Mouse (Mus musculus) stomach, postnatal 0 days (tissue): ENCODE measurements at regions not wholly inside any gene's neighbourhood (a gene's known extent, or its start where the extent isn't known, plus 50 kb on each side); places are given as distances from the start of the nearest gene placed in this dataset.

Experiments
- ATAC-seq: fragments of 200-750 bp; cut with Nextera tagmentation; 2 replicates; pipeline ENCODE4 v1.8.0; 2017; ENCODE audit not compliant: low FRiP score, low TSS enrichment
- DNase-seq: peaks from one replicate; pipeline ENCODE4 v3.0.0-alpha.2; 2016; ENCODE audit warnings: low spot score
- H3K27ac ChIP-seq: fragments of 300-500 bp; sonication (generic); replicated peaks from 2 replicates; pipeline ENCODE4 v1.5.1; 2014; ENCODE audit warnings: mild to moderate bottlenecking, control low read depth
- H3K27me3 ChIP-seq: fragments of 300-500 bp; sonication (generic); 2 replicates; pipeline ENCODE4 v1.6.1; 2014; ENCODE audit warnings: low read length; ENCODE audit not compliant: control insufficient read depth, insufficient read depth
- H3K36me3 ChIP-seq: fragments of 300-500 bp; sonication (generic); 2 replicates; pipeline ENCODE4 v1.6.1; 2014; ENCODE audit warnings: low read length, mixed read lengths; ENCODE audit not compliant: control insufficient read depth, insufficient read depth
- H3K4me1 ChIP-seq: fragments of 300-500 bp; sonication (generic); replicated peaks from 2 replicates; pipeline ENCODE4 v1.6.1; 2014; ENCODE audit warnings: antibody characterized with exemption; ENCODE audit not compliant: control insufficient read depth, insufficient read depth
- H3K4me2 ChIP-seq: fragments of 300-500 bp; sonication (generic); replicated peaks from 2 replicates; pipeline ENCODE4 v1.6.1; 2014; ENCODE audit warnings: low read depth, mild to moderate bottlenecking, control low read depth, moderate library complexity
- H3K4me3 ChIP-seq: fragments of 300-500 bp; sonication (generic); 2 replicates; pipeline ENCODE4 v1.5.1; 2014; ENCODE audit warnings: low read depth, low read length, control low read depth
- H3K9ac ChIP-seq: fragments of 300-500 bp; sonication (generic); 2 replicates; pipeline ENCODE4 v1.6.1; 2014; ENCODE audit warnings: mild to moderate bottlenecking, low read length, control low read depth, mixed read lengths
- H3K9me3 ChIP-seq: fragments of 300-500 bp; sonication (generic); 2 replicates; pipeline ENCODE4 v1.6.1; 2016; ENCODE audit warnings: low read length; ENCODE audit not compliant: control insufficient read depth
- CTCF ChIP-seq: IDR thresholded peaks from 2 replicates; pipeline ENCODE4 v1.5.1; 2016; ENCODE audit warnings: antibody characterized with exemption, low read depth, mild to moderate bottlenecking, moderate library complexity
- EP300 ChIP-seq: optimal IDR thresholded peaks from 2 replicates; pipeline ENCODE3; 2016; ENCODE audit warnings: antibody characterized with exemption
- WGBS: fragments of 180-500 bp; shearing (Covaris S2); extraction: QIAGEN DNeasy Blood & Tissue Kit; methylation state at CpG from one replicate; pipeline ENCODE4 v1.1.7; 2014; 5-methylcytosine and 5-hydroxymethylcytosine counted together

- Histone ChIP-seq H3K36me3 (no peaks in the 10 kb centered on the region), H3K4me2 (no peak overlapping the region), H3K9ac (no peak overlapping the region), H3K9me3 (no peaks in the 10 kb centered on the region), H3K4me3 (no peak overlapping the region), H3K4me1 (no peaks in the 10 kb centered on the region), H3K27me3 (no peaks in the 10 kb centered on the region), H3K27ac (no peak overlapping the region)
- DNase-seq (no peak), ATAC-seq (no peak)
- no peak for TF ChIP-seq EP300
- TF ChIP-seq CTCF, result no peak
- 87% methylated on average over 5 of the region's 5 CpGs for WGBS
Measured at GRCm38 (mm10) chr15:5414401-5414800, 170.4 kb upstream of the Ptger4 start.

GRCm38 (mm10) chr15:5416031-5416430, 172.0 kb upstream of the Ptger4 start:
- H3K9ac ChIP-seq, result no peak overlapping the region
- H3K36me3 ChIP-seq, result no peaks in the 10 kb centered on the region
- no peak overlapping the region for H3K27ac ChIP-seq
- no peak overlapping the region for H3K4me3 ChIP-seq
- H3K4me1 ChIP-seq, result no peaks in the 10 kb centered on the region
- no peak for DNase-seq
- WGBS, result 86% methylated on average over 3 of the region's 3 CpGs
- no peak overlapping the region for H3K4me2 ChIP-seq
- ATAC-seq, result no peak
- no peaks in the 10 kb centered on the region for H3K9me3 ChIP-seq
- TF ChIP-seq EP300, result no peak
- TF ChIP-seq CTCF, result no peak
- no peaks in the 10 kb centered on the region for H3K27me3 ChIP-seq

GRCm38 (mm10) chr15:5426641-5427040, 182.7 kb upstream of the Ptger4 start:
- DNase-seq (no peak), ATAC-seq (no peak)
- TF ChIP-seq EP300, result no peak
- no peak for TF ChIP-seq CTCF
- Histone ChIP-seq H3K4me3 (no peak overlapping the region), H3K4me2 (no peak overlapping the region), H3K9me3 (no peaks in the 10 kb centered on the region), H3K27me3 (no peaks in the 10 kb centered on the region), H3K27ac (no peak overlapping the region), H3K4me1 (no peaks in the 10 kb centered on the region), H3K36me3 (no peaks in the 10 kb centered on the region), H3K9ac (no peak overlapping the region)
- WGBS, result 90% methylated on average over 3 of the region's 3 CpGs

GRCm38 (mm10) chr15:5427319-5428048, 183.5 kb upstream of the Ptger4 start:
- no peaks in the 10 kb centered on the region for H3K27me3 ChIP-seq
- no peaks in the 10 kb centered on the region for H3K36me3 ChIP-seq
- TF ChIP-seq CTCF, result no peak
- TF ChIP-seq EP300, result no peak
- H3K9me3 ChIP-seq, result no peaks in the 10 kb centered on the region
- no peak overlapping the region for H3K27ac ChIP-seq
- ATAC-seq, result no peak
- WGBS, result 77% methylated on average over 7 of the region's 7 CpGs
- DNase-seq, result no peak
- H3K4me3 ChIP-seq, result no peak overlapping the region
- no peak overlapping the region for H3K4me2 ChIP-seq
- no peaks in the 10 kb centered on the region for H3K4me1 ChIP-seq
- H3K9ac ChIP-seq, result no peak overlapping the region

GRCm38 (mm10) chr15:5432018-5432417, 188.0 kb upstream of the Ptger4 start:
- H3K4me3 ChIP-seq, result no peak overlapping the region
- H3K9ac ChIP-seq, result no peak overlapping the region
- H3K4me1 ChIP-seq, result no peaks in the 10 kb centered on the region
- no peaks in the 10 kb centered on the region for H3K9me3 ChIP-seq
- no peak overlapping the region for H3K4me2 ChIP-seq
- TF ChIP-seq EP300, result no peak
- no peak for TF ChIP-seq CTCF
- WGBS, result 78% methylated on average over 2 of the region's 2 CpGs
- ATAC-seq, result no peak
- no peak overlapping the region for H3K27ac ChIP-seq
- no peaks in the 10 kb centered on the region for H3K27me3 ChIP-seq
- H3K36me3 ChIP-seq, result no peaks in the 10 kb centered on the region
- no peak for DNase-seq

GRCm38 (mm10) chr15:5437020-5437419, 193.0 kb upstream of the Ptger4 start:
- no peak for ATAC-seq
- TF ChIP-seq EP300 (no peak), CTCF (no peak)
- Histone ChIP-seq H3K27me3 (no peaks in the 10 kb centered on the region), H3K9me3 (no peaks in the 10 kb centered on the region), H3K4me2 (no peak overlapping the region), H3K27ac (no peak overlapping the region), H3K9ac (no peak overlapping the region), H3K36me3 (no peaks in the 10 kb centered on the region), H3K4me3 (no peak overlapping the region), H3K4me1 (no peaks in the 10 kb centered on the region)
- WGBS, result 71% methylated on average over 1 of the region's 1 CpGs
- no peak for DNase-seq
